In genomic region chr5:130001356-130001987, GRCm38 (mm10) we compare ENCODE assay signal across 8 mouse cellular contexts. TPM values are rescaled to one million over a fixed set of nuclear protein-coding genes. Genes with fewer than 3 reads are reported as not detected.
DNase-seq lines count a peak whose midpoint lies in the region; ATAC-seq lines count a peak whose summit lies in the region.

No protein-coding gene starts in this region.

- H3K36me3 ChIP-seq in lung, embryonic 15.5 days: 0 out of 2 replicates have a peak, but pooled peaks cover 4% of the 10 kb centered on the region
- H3K36me3 ChIP-seq in stomach, embryonic 15.5 days: 0 out of 2 replicates have a peak, but pooled peaks cover 3% of the 10 kb centered on the region

- peak; percentile 45 for ATAC-seq in granulocyte monocyte progenitor cell, adult 5-6 weeks (replicated peaks; ENCODE audit: poor library complexity, severe bottlenecking)
- ATAC-seq in lung, embryonic 15.5 days (ENCODE audit: borderline replicate concordance, extremely low read depth, low FRiP score, low TSS enrichment): no peak
- ATAC-seq in stomach, embryonic 15.5 days (ENCODE audit: insufficient read depth, low FRiP score, low read depth): no peak
- ATAC-seq in activated CD4-positive, CD25-positive, alpha-beta regulatory T cell, adult 4 months: no peak

- H3K9ac ChIP-seq in lung, embryonic 15.5 days: peak overlapping the region; percentile 72
- H3K9ac ChIP-seq in stomach, embryonic 15.5 days: no peak overlapping the region

- no peak overlapping the region for H3K27ac ChIP-seq in lung, embryonic 15.5 days
- H3K27ac ChIP-seq in stomach, embryonic 15.5 days: 0 out of 2 replicates have a peak overlapping the region, but pooled peaks have one; percentile 81

- H3K4me2 ChIP-seq in lung, embryonic 15.5 days: peak overlapping the region; percentile 81
- H3K4me2 ChIP-seq in stomach, embryonic 15.5 days: peak overlapping the region; percentile 81

- peak overlapping the region; percentile 62 for H3K4me3 ChIP-seq in lung, embryonic 15.5 days
- peak overlapping the region; percentile 65 for H3K4me3 ChIP-seq in stomach, embryonic 15.5 days (replicated peaks)

- DNase-seq in spleen, postnatal 36 days (ENCODE audit: low spot score in 2 of 2): peak; percentile 31 to 36
- no peak for DNase-seq in spleen, adult 12 weeks (ENCODE audit: low spot score)
- DNase-seq in left cerebral cortex, postnatal 25 days (ENCODE audit: low spot score in 2 of 2): no peak
- no peak for DNase-seq in kidney, adult 18-20 months

- H3K27me3 ChIP-seq in lung, embryonic 15.5 days: no peaks in the 10 kb centered on the region
- no peaks in the 10 kb centered on the region for H3K27me3 ChIP-seq in stomach, embryonic 15.5 days (replicated peaks)

- peaks cover 21% of the 10 kb centered on the region for H3K4me1 ChIP-seq in lung, embryonic 15.5 days
- H3K4me1 ChIP-seq in stomach, embryonic 15.5 days: peaks cover 14% of the 10 kb centered on the region

- 43% methylated on average over 5 of the region's 5 CpGs for WGBS in lung, embryonic 15.5 days
- WGBS in stomach, embryonic 15.5 days: 49% methylated on average over 5 of the region's 5 CpGs

- H3K9me3 ChIP-seq in lung, embryonic 15.5 days: no peaks in the 10 kb centered on the region
- H3K9me3 ChIP-seq in stomach, embryonic 15.5 days: no peaks in the 10 kb centered on the region

- intact Hi-C loops in left cerebral cortex, postnatal 25 days (cut with DNase I): loop anchor here (5.0 kb wide), 1 partner anchor 36 kb away; no protein-coding TSS in a partner anchor

RNA-seq across cellular contexts. Expression of gene Gusb, which starts 1.4 kb away (rescaled TPM):
- total RNA-seq in granulocyte monocyte progenitor cell, adult 5-6 weeks (2014; fragmentation: Nextera tagmentation): 119 and 163 TPM in 2 replicates
- total RNA-seq in granulocyte monocyte progenitor cell, adult 5-6 weeks (2017): 91.6 and 103 TPM in 2 replicates
- polyA plus RNA-seq in lung, embryonic 15.5 days (2015; fragmentation: Nextera tagmentation; extraction: Ambion mirVana): 65.0 and 65.6 TPM in 2 replicates
- 68.3 and 76.5 TPM in 2 replicates for polyA plus RNA-seq in stomach, embryonic 15.5 days (2015; fragmentation: Nextera tagmentation; extraction: Ambion mirVana)
- polyA plus RNA-seq in activated CD4-positive, CD25-positive, alpha-beta regulatory T cell, adult 4 months (2017; shearing (Covaris generic)): 10 to 100 TPM; 46.3 to 48.2 TPM
- 10 to 100 TPM; 11.4 to 11.5 TPM for total RNA-seq in left cerebral cortex, postnatal 25 days (2021)

RNA-seq across cellular contexts. Expression of gene Asl, which starts 27.6 kb away (rescaled TPM):
- total RNA-seq in granulocyte monocyte progenitor cell, adult 5-6 weeks (2014; fragmentation: Nextera tagmentation): 34.6 and 40.6 TPM in 2 replicates
- total RNA-seq in granulocyte monocyte progenitor cell, adult 5-6 weeks (2017): 17.5 and 19.6 TPM in 2 replicates
- 25.8 and 30.9 TPM in 2 replicates for polyA plus RNA-seq in lung, embryonic 15.5 days (2015; fragmentation: Nextera tagmentation; extraction: Ambion mirVana)
- 49.1 and 50.1 TPM in 2 replicates for polyA plus RNA-seq in stomach, embryonic 15.5 days (2015; fragmentation: Nextera tagmentation; extraction: Ambion mirVana)
- 100 to 1,000 TPM in 1 of 2 experiments, 10 to 100 TPM in 1; 88.6 to 112 TPM for polyA plus RNA-seq in activated CD4-positive, CD25-positive, alpha-beta regulatory T cell, adult 4 months (2017; shearing (Covaris generic))
- total RNA-seq in left cerebral cortex, postnatal 25 days (2021): 10 to 100 TPM; 18.8 to 19.0 TPM

RNA-seq across cellular contexts. Expression of gene Crcp, which starts 27.6 kb away (rescaled TPM):
- 31.2 and 52.0 TPM in 2 replicates for total RNA-seq in granulocyte monocyte progenitor cell, adult 5-6 weeks (2014; fragmentation: Nextera tagmentation)
- total RNA-seq in granulocyte monocyte progenitor cell, adult 5-6 weeks (2017): 40.7 and 67.6 TPM in 2 replicates
- polyA plus RNA-seq in lung, embryonic 15.5 days (2015; fragmentation: Nextera tagmentation; extraction: Ambion mirVana): 39.1 and 40.1 TPM in 2 replicates
- 31.6 and 33.1 TPM in 2 replicates for polyA plus RNA-seq in stomach, embryonic 15.5 days (2015; fragmentation: Nextera tagmentation; extraction: Ambion mirVana)
- 10 to 100 TPM; 43.7 to 70.6 TPM for polyA plus RNA-seq in activated CD4-positive, CD25-positive, alpha-beta regulatory T cell, adult 4 months (2017; shearing (Covaris generic))
- 10 to 100 TPM; 29.7 to 30.7 TPM for total RNA-seq in left cerebral cortex, postnatal 25 days (2021)

RNA-seq across cellular contexts. Expression of gene Vkorc1l1, which starts 59.7 kb away (rescaled TPM):
- total RNA-seq in granulocyte monocyte progenitor cell, adult 5-6 weeks (2014; fragmentation: Nextera tagmentation): 36.6 and 44.6 TPM in 2 replicates
- 26.7 and 39.9 TPM in 2 replicates for total RNA-seq in granulocyte monocyte progenitor cell, adult 5-6 weeks (2017)
- polyA plus RNA-seq in lung, embryonic 15.5 days (2015; fragmentation: Nextera tagmentation; extraction: Ambion mirVana): 24.8 and 27.2 TPM in 2 replicates
- 24.5 and 28.0 TPM in 2 replicates for polyA plus RNA-seq in stomach, embryonic 15.5 days (2015; fragmentation: Nextera tagmentation; extraction: Ambion mirVana)
- 1 to 10 TPM; 4.8 to 6.6 TPM for polyA plus RNA-seq in activated CD4-positive, CD25-positive, alpha-beta regulatory T cell, adult 4 months (2017; shearing (Covaris generic))
- total RNA-seq in left cerebral cortex, postnatal 25 days (2021): 10 to 100 TPM; 44.6 to 46.3 TPM

Comparison
In these comparisons a context has a peak if more than half of its experiments do, and no peak if none do; other contexts are left out.
1. DNase-seq: peak in spleen, postnatal 36 days (2 of 2); none in spleen, adult 12 weeks (single experiment), left cerebral cortex, postnatal 25 days (0 of 2) and kidney, adult 18-20 months (single experiment).